Mouse (Mus musculus) heart, embryonic 11.5 days (tissue): ENCODE data around the gene Ms4a2. TPM values are rescaled to one million over a fixed set of nuclear protein-coding genes. Genes with fewer than 3 reads are reported as not detected.

Experiments used
- polyA plus RNA-seq: library from polyadenylated mRNA; unstranded; fragments of >200 nt; fragmentation: Nextera tagmentation; extraction: Ambion mirVana; gene quantifications from 2 replicates; pipeline ENCODE4 v1.2.1, GENCODE M21; 2014

Ms4a2 gene
- polyA plus RNA-seq, 1 experiment from 2014 or later: 0.24 TPM

Other genes with a start within 250 kb of the Ms4a2 start
- gene Ms4a4a, start 248.2 kb downstream of the Ms4a2 start, polyA plus RNA-seq: 0.27 and 1.0 TPM in 2 replicates
- not detected in 2 replicates for gene Ms4a4c, start 218.9 kb downstream of the Ms4a2 start, polyA plus RNA-seq
- gene Ms4a4b, start 180.2 kb downstream of the Ms4a2 start, polyA plus RNA-seq: not detected in 2 replicates
- gene Ms4a6c, start 154.4 kb downstream of the Ms4a2 start, polyA plus RNA-seq: 0.21 and 0.77 TPM in 2 replicates
- not detected in 2 replicates for gene Gm8369, start 137.8 kb downstream of the Ms4a2 start, polyA plus RNA-seq
- 0.59 and 1.4 TPM in 2 replicates for gene Ms4a6b, start 107.2 kb downstream of the Ms4a2 start, polyA plus RNA-seq
- 0.44 and 0.56 TPM in 2 replicates for gene Ms4a4d, start 86.9 kb downstream of the Ms4a2 start, polyA plus RNA-seq
- gene Ms4a6d, start 18.9 kb downstream of the Ms4a2 start, polyA plus RNA-seq: 0.87 and 1.1 TPM in 2 replicates
- 0.39 TPM in 1 of 2 replicates, not detected in the other for gene Ms4a3, start 17.1 kb upstream of the Ms4a2 start, polyA plus RNA-seq
- not detected in 2 replicates for gene Oosp2, start 36.8 kb upstream of the Ms4a2 start, polyA plus RNA-seq
- not detected in 2 replicates for gene Oosp1, start 67.4 kb upstream of the Ms4a2 start, polyA plus RNA-seq
- not detected in 2 replicates for gene Oosp3, start 73.3 kb upstream of the Ms4a2 start, polyA plus RNA-seq
- not detected in 2 replicates for gene Gif, start 123.8 kb upstream of the Ms4a2 start, polyA plus RNA-seq
- 78.5 and 82.0 TPM in 2 replicates for gene Mrpl16, start 146.7 kb upstream of the Ms4a2 start, polyA plus RNA-seq
- 8.3 and 9.9 TPM in 2 replicates for gene Stx3, start 195.7 kb upstream of the Ms4a2 start, polyA plus RNA-seq
- 0.15 TPM in 1 of 2 replicates, not detected in the other for gene Olfr1417, start 215.5 kb upstream of the Ms4a2 start, polyA plus RNA-seq
- gene Olfr1418, start 237.3 kb upstream of the Ms4a2 start, polyA plus RNA-seq: not detected in 2 replicates